Mouse (Mus musculus): ENCODE data around the gene Pld4. TPM values are rescaled to one million over a fixed set of nuclear protein-coding genes. Genes with fewer than 3 reads are reported as not detected.

Gene Pld4
- polyA plus RNA-seq, 1 experiment = 1.1 TPM

DNA sequence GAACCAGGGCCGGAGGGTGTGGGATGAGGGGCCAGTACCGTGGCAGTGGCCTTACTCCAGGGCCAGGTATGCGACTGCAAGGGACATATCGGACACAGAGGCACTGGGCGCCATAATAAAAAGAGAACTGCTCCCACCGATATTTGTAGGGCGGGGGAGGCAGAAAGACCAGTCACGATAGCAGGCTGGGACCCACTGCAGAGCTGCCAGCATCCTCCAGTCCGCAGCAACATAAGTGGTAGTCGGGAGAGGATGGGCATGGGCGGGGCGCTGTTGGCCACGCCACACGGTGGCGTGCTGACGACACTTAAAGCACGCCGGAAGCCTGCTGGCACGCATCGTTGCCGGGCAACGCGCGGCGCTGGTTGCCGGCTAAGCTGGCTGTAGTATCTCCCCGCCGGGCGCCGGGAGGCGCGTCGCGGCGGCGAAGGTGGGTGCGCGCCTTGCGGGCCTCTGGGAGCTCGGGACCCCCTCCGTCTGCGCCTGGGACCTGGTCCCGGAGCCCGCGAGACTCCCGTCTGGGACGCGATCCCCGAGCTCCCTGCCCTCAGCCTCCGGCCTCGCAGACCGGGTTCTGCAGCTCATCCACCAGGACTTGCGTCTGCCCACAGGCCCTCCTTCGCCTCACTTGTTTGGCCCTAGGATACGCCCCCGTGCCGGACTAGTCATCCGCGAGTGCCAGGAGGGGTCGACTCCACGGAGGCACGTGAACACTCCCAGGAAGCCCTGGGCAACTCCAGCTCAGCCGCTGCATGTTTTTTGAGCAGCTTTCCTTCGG, 48.3 kb downstream of the Pld4 start, which contains the start of gene Clba1:
Clba1 (plus strand) TSS at position 351 of the 778 bp plus-strand sequence.
- TF ChIP-seq EP300 (IDR thresholded peaks at IDR 0.05; ENCODE audit: insufficient read depth, low read depth, low read length) (peak; percentile 33; the same call in 1 of the 2 replicates), CTCF (IDR thresholded peaks at IDR 0.05; ENCODE audit: low read depth, low read length) (peak; percentile 24), POLR2A (IDR thresholded peaks at IDR 0.05; ENCODE audit: insufficient read depth, low read length) (peak; percentile 38)
- Histone ChIP-seq H3K27ac (ENCODE audit: insufficient read depth, low read length) (no peak within 1 kb of the TSS), H3K4me3 (ENCODE audit: low read depth, low read length) (peak within 1 kb of the TSS; percentile 65)

GRCm38 (mm10) chr12:112809641-112810040, 49.2 kb downstream of the Pld4 start:
- H3K27me3 ChIP-seq (ENCODE audit: control insufficient read depth, insufficient read depth, low read length, poor library complexity, severe bottlenecking) = no peaks in the 10 kb centered on the region
- H3K9ac ChIP-seq (ENCODE audit: low read depth, poor library complexity, severe bottlenecking) = peak overlapping the region; percentile 64
- H3K4me3 ChIP-seq (ENCODE audit: low read depth, low read length) = no peak overlapping the region; the same call in 1 of the 2 replicates
- no peaks in the 10 kb centered on the region for H3K4me1 ChIP-seq (ENCODE audit: control insufficient read depth, insufficient read depth, low read length)
- H3K36me3 ChIP-seq (ENCODE audit: control insufficient read depth, insufficient read depth, low read length, poor library complexity, severe bottlenecking) = no peaks in the 10 kb centered on the region
- no peaks in the 10 kb centered on the region for H3K9me3 ChIP-seq (replicated peaks; ENCODE audit: control insufficient read depth, insufficient read depth, low read length, poor library complexity, severe bottlenecking)
- TF ChIP-seq EP300 (IDR thresholded peaks at IDR 0.05; ENCODE audit: insufficient read depth, low read depth, low read length) (no peak), CTCF (IDR thresholded peaks at IDR 0.05; ENCODE audit: low read depth, low read length) (no peak), POLR2A (IDR thresholded peaks at IDR 0.05; ENCODE audit: insufficient read depth, low read length) (no peak)
- no peak overlapping the region for H3K27ac ChIP-seq (ENCODE audit: insufficient read depth, low read length)

More for the DNA sequence above, 48.3 kb downstream of the Pld4 start, which contains the start of gene Clba1:
- no peaks in the 10 kb centered on the region for H3K27me3 ChIP-seq (ENCODE audit: control insufficient read depth, insufficient read depth, low read length, poor library complexity, severe bottlenecking)
- no peaks in the 10 kb centered on the region for H3K4me1 ChIP-seq (ENCODE audit: control insufficient read depth, insufficient read depth, low read length)
- H3K9ac ChIP-seq (ENCODE audit: low read depth, poor library complexity, severe bottlenecking) = peak within 1 kb of the TSS; percentile 64
- H3K9me3 ChIP-seq (replicated peaks; ENCODE audit: control insufficient read depth, insufficient read depth, low read length, poor library complexity, severe bottlenecking) = no peaks in the 10 kb centered on the region
- no peaks in the 10 kb centered on the region for H3K36me3 ChIP-seq (ENCODE audit: control insufficient read depth, insufficient read depth, low read length, poor library complexity, severe bottlenecking)

DNA sequence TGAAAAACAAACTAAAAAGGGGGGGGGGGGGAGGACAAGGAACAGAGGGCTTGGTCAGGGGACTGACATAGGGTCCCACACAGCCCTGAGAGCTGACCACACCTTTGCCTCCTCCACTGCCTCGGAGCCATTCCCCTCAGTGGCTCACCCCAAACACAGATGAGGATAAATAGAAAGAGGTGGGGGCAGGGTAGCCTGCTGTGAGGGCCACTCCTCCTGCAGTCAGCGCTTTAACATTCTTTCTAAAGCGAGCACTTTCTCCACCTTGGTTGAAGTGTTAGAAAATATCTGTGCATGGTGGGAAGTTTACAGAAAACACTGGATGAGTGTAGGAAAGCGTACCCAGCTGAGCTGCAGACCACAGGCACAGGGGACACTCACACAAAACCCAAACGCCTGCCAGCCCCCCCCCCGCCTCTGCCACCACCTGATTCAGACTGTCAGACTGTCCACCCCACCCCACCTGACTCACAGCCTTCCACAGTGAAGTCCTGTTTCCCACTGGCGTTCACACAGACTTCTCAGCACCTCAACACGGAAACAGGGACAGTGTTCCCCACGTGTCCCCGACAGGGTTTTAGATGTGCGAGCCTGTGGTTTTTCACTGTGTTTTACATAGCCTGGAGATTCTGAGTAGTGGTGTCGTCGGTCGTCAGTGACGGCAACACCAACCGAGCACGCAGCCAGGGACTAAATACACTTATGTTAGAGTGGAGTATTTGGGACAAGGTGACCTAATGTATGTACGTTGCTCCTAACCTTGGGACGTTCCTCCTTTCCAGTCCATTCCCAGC, 49.8 kb downstream of the Pld4 start:
- TF ChIP-seq CTCF (IDR thresholded peaks at IDR 0.05; ENCODE audit: low read depth, low read length) = no peak
- no peak for TF ChIP-seq POLR2A (IDR thresholded peaks at IDR 0.05; ENCODE audit: insufficient read depth, low read length)
- TF ChIP-seq EP300 (IDR thresholded peaks at IDR 0.05; ENCODE audit: insufficient read depth, low read depth, low read length) = no peak
- Histone ChIP-seq H3K27ac (ENCODE audit: insufficient read depth, low read length) (no peak overlapping the region), H3K4me1 (ENCODE audit: control insufficient read depth, insufficient read depth, low read length) (no peaks in the 10 kb centered on the region), H3K4me3 (ENCODE audit: low read depth, low read length) (no peak overlapping the region), H3K36me3 (ENCODE audit: control insufficient read depth, insufficient read depth, low read length, poor library complexity, severe bottlenecking) (no peaks in the 10 kb centered on the region), H3K27me3 (ENCODE audit: control insufficient read depth, insufficient read depth, low read length, poor library complexity, severe bottlenecking) (no peaks in the 10 kb centered on the region), H3K9me3 (replicated peaks; ENCODE audit: control insufficient read depth, insufficient read depth, low read length, poor library complexity, severe bottlenecking) (no peaks in the 10 kb centered on the region), H3K9ac (ENCODE audit: low read depth, poor library complexity, severe bottlenecking) (no peak overlapping the region; the same call in 1 of the 2 replicates)

- no peak for TF ChIP-seq CTCF (IDR thresholded peaks at IDR 0.05; ENCODE audit: low read depth, low read length)
- Histone ChIP-seq H3K27ac (ENCODE audit: insufficient read depth, low read length) (no peak overlapping the region), H3K36me3 (ENCODE audit: control insufficient read depth, insufficient read depth, low read length, poor library complexity, severe bottlenecking) (no peaks in the 10 kb centered on the region; the same call in 1 of the 2 replicates)
Observed at GRCm38 (mm10) chr12:112813370-112813769, 52.9 kb downstream of the Pld4 start.

GRCm38 (mm10) chr12:112814682-112815470, 54.4 kb downstream of the Pld4 start:
- H3K4me3 ChIP-seq (ENCODE audit: low read depth, low read length) = no peak overlapping the region
- no peak overlapping the region for H3K27ac ChIP-seq (ENCODE audit: insufficient read depth, low read length)
- H3K9ac ChIP-seq (ENCODE audit: low read depth, poor library complexity, severe bottlenecking) = no peak overlapping the region
- peaks cover 15% of the 10 kb centered on the region for H3K36me3 ChIP-seq (ENCODE audit: control insufficient read depth, insufficient read depth, low read length, poor library complexity, severe bottlenecking)
- no peaks in the 10 kb centered on the region for H3K27me3 ChIP-seq (ENCODE audit: control insufficient read depth, insufficient read depth, low read length, poor library complexity, severe bottlenecking)
- H3K4me1 ChIP-seq (ENCODE audit: control insufficient read depth, insufficient read depth, low read length) = no peaks in the 10 kb centered on the region
- no peaks in the 10 kb centered on the region for H3K9me3 ChIP-seq (replicated peaks; ENCODE audit: control insufficient read depth, insufficient read depth, low read length, poor library complexity, severe bottlenecking)
- no peak for TF ChIP-seq POLR2A (IDR thresholded peaks at IDR 0.05; ENCODE audit: insufficient read depth, low read length)
- TF ChIP-seq EP300 (IDR thresholded peaks at IDR 0.05; ENCODE audit: insufficient read depth, low read depth, low read length) = no peak
- TF ChIP-seq CTCF (IDR thresholded peaks at IDR 0.05; ENCODE audit: low read depth, low read length) = no peak

More at GRCm38 (mm10) chr12:112813370-112813769, 52.9 kb downstream of the Pld4 start:
- no peaks in the 10 kb centered on the region for H3K27me3 ChIP-seq (ENCODE audit: control insufficient read depth, insufficient read depth, low read length, poor library complexity, severe bottlenecking)
- H3K4me3 ChIP-seq (ENCODE audit: low read depth, low read length) = no peak overlapping the region
- H3K9me3 ChIP-seq (replicated peaks; ENCODE audit: control insufficient read depth, insufficient read depth, low read length, poor library complexity, severe bottlenecking) = no peaks in the 10 kb centered on the region
- H3K4me1 ChIP-seq (ENCODE audit: control insufficient read depth, insufficient read depth, low read length) = no peaks in the 10 kb centered on the region
- H3K9ac ChIP-seq (ENCODE audit: low read depth, poor library complexity, severe bottlenecking) = no peak overlapping the region
